Mouse (Mus musculus) gastrocnemius, postnatal 4 days (tissue): ENCODE data around the gene Vmn2r120. TPM values are rescaled to one million over a fixed set of nuclear protein-coding genes. Genes with fewer than 3 reads are reported as not detected.
"Not testable (repeated sequence)": the region's sequence is repeated elsewhere in the genome, so short reads cannot be mapped to it uniquely, and the experiment has no call there.

Experiments used
- DNase-seq, 2 experiments: peaks; one replicate each; pipeline ENCODE4 v3.0.0; 2021 to 2022; ENCODE audit warnings: low spot score in 2 of 2, mixed read lengths in 2 of 2
- long read RNA-seq, 2 experiments: library from polyadenylated mRNA; stranded (forward); transcript quantifications; one replicate each; pipeline ENCODE4 v2.0.0; 2021
- total RNA-seq, 2 experiments: library from RNA; stranded (reverse); gene quantifications; 2 replicates each; pipeline ENCODE4 v1.2.3; 2021

Vmn2r120 gene
- not detected for total RNA-seq
- long read RNA-seq, experiment 1 = 0 reads
- long read RNA-seq, experiment 2 = 0 reads

- no peak for DNase-seq
These were observed at the start of gene Vmn2r120 for GRCm38 (mm10) chr17:57545405-57545804. Gene Vmn2r120, minus strand, starts transcription at chr17:57545505.

GRCm38 (mm10) chr17:57587273-57587672 is 42.0 kb upstream of the Vmn2r120 start:
- DNase-seq = not testable (repeated sequence)

GRCm38 (mm10) chr17:57574075-57574705 is 28.9 kb upstream of the Vmn2r120 start:
- no peak for DNase-seq

Other genes with a start within 250 kb of the Vmn2r120 start
- gene Adgre1, start 186.8 kb downstream of the Vmn2r120 start, total RNA-seq = 1 to 10 TPM; 9.7 to 9.8 TPM
- not detected for gene Gm21834, start 196.7 kb upstream of the Vmn2r120 start, total RNA-seq
- not detected for gene Cntnap5c, start 224.1 kb upstream of the Vmn2r120 start, total RNA-seq